Mouse (Mus musculus) heart, postnatal 0 days (tissue): ENCODE results near the gene Lipc. TPM values are rescaled to one million over a fixed set of nuclear protein-coding genes. Genes with fewer than 3 reads are reported as not detected.

Experiments
- ATAC-seq: fragments of 200-750 bp; cut with Nextera tagmentation; 2 replicates; pipeline ENCODE4 v1.8.0; 2017; ENCODE audit warnings: low read depth, moderate number of reproducible peaks, moderate library complexity; ENCODE audit not compliant: insufficient read depth
- DNase-seq: peaks from one replicate; pipeline ENCODE4 v3.0.0-alpha.2; 2016; ENCODE audit warnings: low spot score
- H3K27ac ChIP-seq: fragments of 300-500 bp; sonication (generic); 2 replicates; pipeline ENCODE4 v1.5.1; 2014; ENCODE audit warnings: low read depth, mild to moderate bottlenecking
- H3K27me3 ChIP-seq: fragments of 300-500 bp; sonication (generic); 2 replicates; pipeline ENCODE4 v1.6.1; 2014; ENCODE audit warnings: low read length, mixed read lengths; ENCODE audit not compliant: control insufficient read depth, insufficient read depth
- H3K36me3 ChIP-seq: fragments of 300-500 bp; sonication (generic); replicated peaks from 2 replicates; pipeline ENCODE4 v1.6.1; 2014; ENCODE audit warnings: low read length, mixed read lengths; ENCODE audit not compliant: control insufficient read depth, insufficient read depth
- H3K4me1 ChIP-seq: fragments of 300-500 bp; sonication (generic); 2 replicates; pipeline ENCODE4 v1.6.1; 2014; ENCODE audit warnings: antibody characterized with exemption; ENCODE audit not compliant: control insufficient read depth, insufficient read depth
- H3K4me2 ChIP-seq: fragments of 300-500 bp; sonication (generic); 2 replicates; pipeline ENCODE4 v1.6.1; 2014; ENCODE audit warnings: low read depth, mild to moderate bottlenecking, low read length, moderate library complexity
- H3K4me3 ChIP-seq: fragments of 300-500 bp; sonication (generic); 2 replicates; pipeline ENCODE4 v1.5.1; 2014; ENCODE audit warnings: low read depth, low read length
- H3K9ac ChIP-seq: fragments of 300-500 bp; sonication (generic); replicated peaks from 2 replicates; pipeline ENCODE4 v1.6.1; 2014; ENCODE audit warnings: low read depth, low read length, mixed read lengths
- H3K9me3 ChIP-seq: fragments of 300-500 bp; sonication (generic); replicated peaks from 2 replicates; pipeline ENCODE4 v1.6.1; 2016; ENCODE audit warnings: low read length; ENCODE audit not compliant: control insufficient read depth
- CTCF ChIP-seq: IDR thresholded peaks from 2 replicates; pipeline ENCODE4 v1.5.1; 2016; ENCODE audit warnings: antibody characterized with exemption, control low read depth, low read depth
- EP300 ChIP-seq: IDR thresholded peaks from 2 replicates; pipeline ENCODE4 v1.6.1; 2016; ENCODE audit warnings: antibody characterized with exemption, low read depth
- WGBS: fragments of 180-500 bp; shearing (Covaris S2); extraction: QIAGEN DNeasy Blood & Tissue Kit; methylation state at CpG from one replicate; pipeline ENCODE4 v1.1.7; 2014; 5-methylcytosine and 5-hydroxymethylcytosine counted together
- polyA plus RNA-seq: library from polyadenylated mRNA; unstranded; fragments of >200 nt; fragmentation: Nextera tagmentation; extraction: Ambion mirVana; gene quantifications from 2 replicates; pipeline ENCODE4 v1.2.1, GENCODE M21; 2015
- total RNA-seq: library from RNA; depleted of rRNA; stranded (reverse); fragments of >200 nt; gene quantifications from 2 replicates; pipeline ENCODE4 v1.2.3, GENCODE M21; 2014; ENCODE audit warnings: low replicate concordance

The Lipc gene
- total and polyA plus RNA-seq, 2 experiments from 2014 or later: 0.12 to 4.6 TPM

- Histone ChIP-seq H3K4me2 (no peak overlapping the region), H3K9ac (no peak overlapping the region), H3K4me1 (peaks cover 24% of the 10 kb centered on the region), H3K9me3 (no peaks in the 10 kb centered on the region), H3K4me3 (no peak overlapping the region), H3K36me3 (no peaks in the 10 kb centered on the region), H3K27ac (peak overlapping the region; percentile 27), H3K27me3 (no peaks in the 10 kb centered on the region)
- DNase-seq: no peak
- no peak for TF ChIP-seq CTCF
- 93% methylated on average over 4 of the region's 4 CpGs for WGBS
- ATAC-seq: no peak
Observed at GRCm38 (mm10) chr9:70843270-70843669, 108.8 kb downstream of the Lipc start.

GRCm38 (mm10) chr9:70842300-70842941 is 109.6 kb downstream of the Lipc start:
- peak; percentile 43; the same call in 1 of the 2 replicates for ATAC-seq
- peak; percentile 46 for DNase-seq

GRCm38 (mm10) chr9:70841426-70842215 is 110.4 kb downstream of the Lipc start:
- DNase-seq: no peak
- Histone ChIP-seq H3K4me2 (no peak overlapping the region), H3K4me1 (peaks cover 22% of the 10 kb centered on the region), H3K27ac (peak overlapping the region; percentile 63), H3K36me3 (no peaks in the 10 kb centered on the region), H3K9ac (no peak overlapping the region), H3K4me3 (no peak overlapping the region), H3K27me3 (no peaks in the 10 kb centered on the region), H3K9me3 (no peaks in the 10 kb centered on the region)
- no peak for TF ChIP-seq EP300
- TF ChIP-seq CTCF: no peak
- WGBS: 73% methylated on average over 8 of the region's 8 CpGs
- no peak for ATAC-seq

More at GRCm38 (mm10) chr9:70842300-70842941, 109.6 kb downstream of the Lipc start:
- Histone ChIP-seq H3K27me3 (no peaks in the 10 kb centered on the region), H3K4me1 (peaks cover 22% of the 10 kb centered on the region), H3K4me2 (no peak overlapping the region), H3K27ac (peak overlapping the region; percentile 63), H3K36me3 (no peaks in the 10 kb centered on the region), H3K4me3 (no peak overlapping the region), H3K9me3 (no peaks in the 10 kb centered on the region), H3K9ac (no peak overlapping the region)
- 48% methylated on average over 5 of the region's 6 CpGs for WGBS
- no peak for TF ChIP-seq CTCF
- TF ChIP-seq EP300: no peak

GRCm38 (mm10) chr9:70840861-70841341 is 111.1 kb downstream of the Lipc start:
- no peaks in the 10 kb centered on the region for H3K27me3 ChIP-seq
- ATAC-seq: peak; percentile 57
- peak; percentile 18 for DNase-seq
- H3K9ac ChIP-seq: no peak overlapping the region; the same call in 1 of the 2 replicates
- 10% methylated on average over 6 of the region's 6 CpGs for WGBS
- H3K4me1 ChIP-seq: peaks cover 22% of the 10 kb centered on the region
- H3K4me3 ChIP-seq: no peak overlapping the region
- 0 out of 2 replicates have a peak overlapping the region, but pooled peaks have one; percentile 21 for H3K4me2 ChIP-seq
- no peaks in the 10 kb centered on the region for H3K36me3 ChIP-seq
- peak overlapping the region; percentile 63 for H3K27ac ChIP-seq
- TF ChIP-seq CTCF: no peak
- no peak for TF ChIP-seq EP300
- H3K9me3 ChIP-seq: no peaks in the 10 kb centered on the region

GRCm38 (mm10) chr9:70838132-70838911 is 113.7 kb downstream of the Lipc start:
- no peak for DNase-seq
- Histone ChIP-seq H3K9me3 (no peaks in the 10 kb centered on the region), H3K4me3 (no peak overlapping the region), H3K36me3 (no peaks in the 10 kb centered on the region), H3K27ac (peak overlapping the region; percentile 47), H3K27me3 (no peaks in the 10 kb centered on the region), H3K4me1 (peaks cover 31% of the 10 kb centered on the region), H3K9ac (no peak overlapping the region), H3K4me2 (no peak overlapping the region)
- ATAC-seq: no peak
- WGBS: 71% methylated on average over 9 of the region's 10 CpGs
- TF ChIP-seq EP300 (no peak), CTCF (no peak)
